In genomic region chr10:64718036-64718435, GRCm38 (mm10) we compare ENCODE assay signal across 13 mouse cellular contexts.
DNase-seq lines count a peak whose midpoint lies in the region; ATAC-seq lines count a peak whose summit lies in the region.
"Had no signal": no experiment of that assay in that cellular context is flagged by ENCODE, and none has a peak within 500 bp of the region (broad histone marks: within the 10 kb centered on the region; RNA-seq: fewer than 3 reads in every experiment).

No protein-coding gene starts in this region.

- peak; percentile 1 for DNase-seq in adrenal gland, postnatal 10 days
- DNase-seq in adrenal gland, adult (ENCODE audit: inconsistent age in 2 of 2, low spot score in 1 of 2), result no peak
- DNase-seq in intestine, embryonic 14.5 days (ENCODE audit: low spot score), result peak; percentile 58
- no peak for DNase-seq in neural tube, embryonic 10.5 days (ENCODE audit: extremely low spot score, low spot score)
- DNase-seq in c-Kit-positive CD71-positive TER-119-positive erythroid progenitor cells, embryonic 14.5 days (ENCODE audit: low spot score), result no peak
- no peak for DNase-seq in gastrocnemius, postnatal 25 days
- DNase-seq: lung, postnatal 4 days; thymus, adult 18-20 months had no signal

- H3K4me2 ChIP-seq in intestine, embryonic 14.5 days (ENCODE audit: low read length), result no peak overlapping the region
- no peak overlapping the region for H3K4me2 ChIP-seq in intestine, embryonic 16.5 days (ENCODE audit: low read depth, low read length)
- no peak overlapping the region for H3K4me2 ChIP-seq in neural tube, embryonic 12.5 days (replicated peaks)
- H3K4me2 ChIP-seq: heart, embryonic 11.5 days; liver, embryonic 11.5 days had no signal

- H3K4me3 ChIP-seq in intestine, embryonic 14.5 days (ENCODE audit: low read depth, low read length), result no peak overlapping the region
- no peak overlapping the region for H3K4me3 ChIP-seq in intestine, embryonic 16.5 days (ENCODE audit: low read length)
- no peak overlapping the region for H3K4me3 ChIP-seq in neural tube, embryonic 12.5 days

- no peaks in the 10 kb centered on the region for H3K4me1 ChIP-seq in intestine, embryonic 14.5 days (replicated peaks; ENCODE audit: control insufficient read depth, insufficient read depth, low read length)
- no peaks in the 10 kb centered on the region for H3K4me1 ChIP-seq in intestine, embryonic 16.5 days (ENCODE audit: control insufficient read depth, insufficient read depth, low read length)
- H3K4me1 ChIP-seq in neural tube, embryonic 12.5 days, result no peaks in the 10 kb centered on the region

- H3K9me3 ChIP-seq in intestine, embryonic 14.5 days (ENCODE audit: control insufficient read depth, low read length), result no peaks in the 10 kb centered on the region
- no peaks in the 10 kb centered on the region for H3K9me3 ChIP-seq in intestine, embryonic 16.5 days (ENCODE audit: control insufficient read depth, low read length)
- H3K9me3 ChIP-seq in neural tube, embryonic 12.5 days, result no peaks in the 10 kb centered on the region

- ATAC-seq in intestine, embryonic 14.5 days (replicated peaks; ENCODE audit: low FRiP score, low TSS enrichment, low read depth), result no peak
- no peak for ATAC-seq in intestine, embryonic 16.5 days
- peak; percentile 85 for ATAC-seq in neural tube, embryonic 12.5 days (ENCODE audit: low FRiP score, low read depth)
- ATAC-seq: activated CD4-positive, CD25-positive, alpha-beta regulatory T cell, adult 4 months had no signal

- no peak overlapping the region for H3K9ac ChIP-seq in intestine, embryonic 14.5 days (ENCODE audit: low read length)
- no peak overlapping the region for H3K9ac ChIP-seq in intestine, embryonic 16.5 days (ENCODE audit: low read depth, low read length)
- no peak overlapping the region for H3K9ac ChIP-seq in neural tube, embryonic 12.5 days

- WGBS in intestine, embryonic 14.5 days, result 55% methylated on average over 9 of the region's 9 CpGs
- 52% methylated on average over 9 of the region's 9 CpGs for WGBS in intestine, embryonic 16.5 days
- WGBS in neural tube, embryonic 12.5 days, result 47% methylated on average over 9 of the region's 9 CpGs

- no peaks in the 10 kb centered on the region for H3K36me3 ChIP-seq in intestine, embryonic 14.5 days (ENCODE audit: control insufficient read depth, insufficient read depth, low read length)
- H3K36me3 ChIP-seq in intestine, embryonic 16.5 days (ENCODE audit: control insufficient read depth, insufficient read depth, low read length), result no peaks in the 10 kb centered on the region
- H3K36me3 ChIP-seq in neural tube, embryonic 12.5 days, result no peaks in the 10 kb centered on the region

- no peaks in the 10 kb centered on the region for H3K27me3 ChIP-seq in intestine, embryonic 14.5 days (replicated peaks; ENCODE audit: control insufficient read depth, insufficient read depth, low read length)
- H3K27me3 ChIP-seq in intestine, embryonic 16.5 days (replicated peaks; ENCODE audit: control insufficient read depth, insufficient read depth, low read length), result no peaks in the 10 kb centered on the region
- H3K27me3 ChIP-seq in neural tube, embryonic 12.5 days (replicated peaks), result no peaks in the 10 kb centered on the region

- no peak overlapping the region for H3K27ac ChIP-seq in intestine, embryonic 14.5 days (ENCODE audit: low read depth)
- no peak overlapping the region for H3K27ac ChIP-seq in intestine, embryonic 16.5 days (ENCODE audit: low read length)
- no peak overlapping the region for H3K27ac ChIP-seq in neural tube, embryonic 12.5 days

Comparison
In these comparisons a context has a peak if more than half of its experiments do, and no peak if none do; other contexts are left out.
1. DNase-seq: peak in adrenal gland, postnatal 10 days (single experiment) and intestine, embryonic 14.5 days (single experiment); none in adrenal gland, adult (0 of 2), neural tube, embryonic 10.5 days (single experiment), c-Kit-positive CD71-positive TER-119-positive erythroid progenitor cells, embryonic 14.5 days (single experiment) and gastrocnemius, postnatal 25 days (single experiment).